Mouse (Mus musculus) heart, postnatal 0 days (tissue): ENCODE results near the gene Il17f. TPM values are rescaled to one million over a fixed set of nuclear protein-coding genes. Genes with fewer than 3 reads are reported as not detected.
"Not testable (repeated sequence)": the region's sequence is repeated elsewhere in the genome, so short reads cannot be mapped to it uniquely, and the experiment has no call there.

ENCODE experiments used
- ATAC-seq: fragments of 200-750 bp; cut with Nextera tagmentation; 2 replicates; pipeline ENCODE4 v1.8.0; 2017; ENCODE audit warnings: low read depth, moderate number of reproducible peaks, moderate library complexity; ENCODE audit not compliant: insufficient read depth
- DNase-seq: peaks from one replicate; pipeline ENCODE4 v3.0.0-alpha.2; 2016; ENCODE audit warnings: low spot score
- H3K27ac ChIP-seq: fragments of 300-500 bp; sonication (generic); 2 replicates; pipeline ENCODE4 v1.5.1; 2014; ENCODE audit warnings: low read depth, mild to moderate bottlenecking
- H3K27me3 ChIP-seq: fragments of 300-500 bp; sonication (generic); 2 replicates; pipeline ENCODE4 v1.6.1; 2014; ENCODE audit warnings: low read length, mixed read lengths; ENCODE audit not compliant: control insufficient read depth, insufficient read depth
- H3K36me3 ChIP-seq: fragments of 300-500 bp; sonication (generic); replicated peaks from 2 replicates; pipeline ENCODE4 v1.6.1; 2014; ENCODE audit warnings: low read length, mixed read lengths; ENCODE audit not compliant: control insufficient read depth, insufficient read depth
- H3K4me1 ChIP-seq: fragments of 300-500 bp; sonication (generic); 2 replicates; pipeline ENCODE4 v1.6.1; 2014; ENCODE audit warnings: antibody characterized with exemption; ENCODE audit not compliant: control insufficient read depth, insufficient read depth
- H3K4me2 ChIP-seq: fragments of 300-500 bp; sonication (generic); 2 replicates; pipeline ENCODE4 v1.6.1; 2014; ENCODE audit warnings: low read depth, mild to moderate bottlenecking, low read length, moderate library complexity
- H3K4me3 ChIP-seq: fragments of 300-500 bp; sonication (generic); 2 replicates; pipeline ENCODE4 v1.5.1; 2014; ENCODE audit warnings: low read depth, low read length
- H3K9ac ChIP-seq: fragments of 300-500 bp; sonication (generic); replicated peaks from 2 replicates; pipeline ENCODE4 v1.6.1; 2014; ENCODE audit warnings: low read depth, low read length, mixed read lengths
- H3K9me3 ChIP-seq: fragments of 300-500 bp; sonication (generic); replicated peaks from 2 replicates; pipeline ENCODE4 v1.6.1; 2016; ENCODE audit warnings: low read length; ENCODE audit not compliant: control insufficient read depth
- CTCF ChIP-seq: IDR thresholded peaks from 2 replicates; pipeline ENCODE4 v1.5.1; 2016; ENCODE audit warnings: antibody characterized with exemption, control low read depth, low read depth
- EP300 ChIP-seq: IDR thresholded peaks from 2 replicates; pipeline ENCODE4 v1.6.1; 2016; ENCODE audit warnings: antibody characterized with exemption, low read depth
- WGBS: fragments of 180-500 bp; shearing (Covaris S2); extraction: QIAGEN DNeasy Blood & Tissue Kit; methylation state at CpG from one replicate; pipeline ENCODE4 v1.1.7; 2014; 5-methylcytosine and 5-hydroxymethylcytosine counted together
- polyA plus RNA-seq: library from polyadenylated mRNA; unstranded; fragments of >200 nt; fragmentation: Nextera tagmentation; extraction: Ambion mirVana; gene quantifications from 2 replicates; pipeline ENCODE4 v1.2.1, GENCODE M21; 2015
- total RNA-seq: library from RNA; depleted of rRNA; stranded (reverse); fragments of >200 nt; gene quantifications from 2 replicates; pipeline ENCODE4 v1.2.3, GENCODE M21; 2014; ENCODE audit warnings: low replicate concordance; rRNA removed

Il17f gene
- not detected in 2 replicates for total RNA-seq
- not detected in 2 replicates for polyA plus RNA-seq

- not testable (repeated sequence) for H3K4me3 ChIP-seq, H3K4me2 ChIP-seq, H3K27me3 ChIP-seq, H3K9me3 ChIP-seq, H3K27ac ChIP-seq, H3K9ac ChIP-seq, ATAC-seq, H3K36me3 ChIP-seq, DNase-seq, H3K4me1 ChIP-seq
- 80% methylated on average over 1 of the region's 1 CpGs for WGBS
These were observed at the start of gene Il17f for GRCm38 (mm10) chr1:20790517-20790916. TSS of gene Il17f (minus strand) at chr1:20790617.

GRCm38 (mm10) chr1:20839911-20840310 lies 49.5 kb upstream of the Il17f start:
- H3K4me3 ChIP-seq: no peak overlapping the region
- no peak for DNase-seq
- H3K36me3 ChIP-seq: no peaks in the 10 kb centered on the region
- H3K9me3 ChIP-seq: no peaks in the 10 kb centered on the region
- no peaks in the 10 kb centered on the region for H3K27me3 ChIP-seq
- no peak overlapping the region for H3K27ac ChIP-seq
- WGBS: 66% methylated on average over 3 of the region's 3 CpGs
- ATAC-seq: no peak
- TF ChIP-seq EP300: no peak
- no peak for TF ChIP-seq CTCF
- H3K4me2 ChIP-seq: no peak overlapping the region
- H3K9ac ChIP-seq: no peak overlapping the region
- 0 out of 2 replicates have a peak, but pooled peaks cover 4% of the 10 kb centered on the region for H3K4me1 ChIP-seq

GRCm38 (mm10) chr1:20836551-20837125 lies 46.2 kb upstream of the Il17f start:
- Histone ChIP-seq H3K9me3 (no peaks in the 10 kb centered on the region), H3K9ac (no peak overlapping the region), H3K27ac (no peak overlapping the region), H3K4me2 (no peak overlapping the region), H3K4me1 (no peaks in the 10 kb centered on the region), H3K4me3 (no peak overlapping the region), H3K27me3 (no peaks in the 10 kb centered on the region), H3K36me3 (no peaks in the 10 kb centered on the region)
- TF ChIP-seq CTCF: no peak
- TF ChIP-seq EP300: no peak
- 74% methylated on average over 3 of the region's 3 CpGs for WGBS
- ATAC-seq: no peak
- DNase-seq: no peak

- Histone ChIP-seq H3K27me3 (no peaks in the 10 kb centered on the region), H3K9me3 (no peaks in the 10 kb centered on the region), H3K36me3 (no peaks in the 10 kb centered on the region), H3K4me2 (no peak overlapping the region), H3K9ac (no peak overlapping the region), H3K4me1 (no peaks in the 10 kb centered on the region), H3K27ac (no peak overlapping the region), H3K4me3 (no peak overlapping the region)
- 53% methylated on average over 3 of the region's 4 CpGs for WGBS
- DNase-seq (no peak), ATAC-seq (no peak)
- TF ChIP-seq CTCF (no peak), EP300 (no peak)
These were observed 42.7 kb upstream of the Il17f start for GRCm38 (mm10) chr1:20833141-20833511.

GRCm38 (mm10) chr1:20832473-20833140 lies 42.2 kb upstream of the Il17f start:
- no peak overlapping the region for H3K4me2 ChIP-seq
- DNase-seq (no peak), ATAC-seq (no peak)
- H3K4me1 ChIP-seq: no peaks in the 10 kb centered on the region
- no peaks in the 10 kb centered on the region for H3K9me3 ChIP-seq
- H3K36me3 ChIP-seq: no peaks in the 10 kb centered on the region
- TF ChIP-seq CTCF: no peak
- no peak for TF ChIP-seq EP300
- H3K27me3 ChIP-seq: no peaks in the 10 kb centered on the region
- H3K9ac ChIP-seq: no peak overlapping the region
- H3K4me3 ChIP-seq: no peak overlapping the region
- 66% methylated on average over 5 of the region's 5 CpGs for WGBS
- H3K27ac ChIP-seq: no peak overlapping the region

- Histone ChIP-seq H3K9me3 (no peaks in the 10 kb centered on the region), H3K4me1 (no peaks in the 10 kb centered on the region), H3K27ac (no peak overlapping the region), H3K9ac (no peak overlapping the region), H3K4me2 (no peak overlapping the region), H3K4me3 (no peak overlapping the region), H3K27me3 (no peaks in the 10 kb centered on the region), H3K36me3 (no peaks in the 10 kb centered on the region)
- ATAC-seq (no peak), DNase-seq (no peak)
- TF ChIP-seq EP300 (no peak), CTCF (no peak)
- WGBS: 60% methylated on average over 1 of the region's 1 CpGs
These were observed 40.1 kb upstream of the Il17f start for GRCm38 (mm10) chr1:20830546-20830945.
